Mouse (Mus musculus) midbrain, embryonic 13.5 days (tissue): ENCODE measurements around the gene Osbpl8. TPM values are rescaled to one million over a fixed set of nuclear protein-coding genes. Genes with fewer than 3 reads are reported as not detected.
"Not testable (repeated sequence)": the region's sequence is repeated elsewhere in the genome, so short reads cannot be mapped to it uniquely, and the experiment has no call there.

Source experiments
- ATAC-seq: fragments of 200-750 bp; cut with Nextera tagmentation; 2 replicates; pipeline ENCODE4 v1.8.0; 2017; ENCODE audit warnings: mild to moderate bottlenecking, moderate TSS enrichment, moderate library complexity
- H3K27ac ChIP-seq: fragments of 300-500 bp; sonication (generic); 2 replicates; pipeline ENCODE4 v1.5.1; 2015; ENCODE audit warnings: inconsistent platforms, mild to moderate bottlenecking, moderate library complexity
- H3K27me3 ChIP-seq: fragments of 300-500 bp; sonication (generic); 2 replicates; pipeline ENCODE4 v1.6.1; 2015; ENCODE audit warnings: mild to moderate bottlenecking, inconsistent platforms
- H3K36me3 ChIP-seq: fragments of 300-500 bp; sonication (generic); 2 replicates; pipeline ENCODE4 v1.6.1; 2015; ENCODE audit warnings: mild to moderate bottlenecking, inconsistent platforms
- H3K4me1 ChIP-seq: fragments of 300-500 bp; sonication (generic); replicated peaks from 2 replicates; pipeline ENCODE4 v1.6.1; 2015; ENCODE audit warnings: inconsistent platforms
- H3K4me2 ChIP-seq: fragments of 300-500 bp; sonication (generic); replicated peaks from 2 replicates; pipeline ENCODE4 v1.6.1; 2015; ENCODE audit warnings: moderate library complexity, mild to moderate bottlenecking, inconsistent platforms
- H3K4me3 ChIP-seq: fragments of 300-500 bp; sonication (generic); replicated peaks from 2 replicates; pipeline ENCODE4 v1.5.1; 2015; ENCODE audit warnings: mild to moderate bottlenecking, inconsistent platforms
- H3K9ac ChIP-seq: fragments of 300-500 bp; sonication (generic); replicated peaks from 2 replicates; pipeline ENCODE4 v1.6.1; 2015; ENCODE audit warnings: mild to moderate bottlenecking, inconsistent platforms
- H3K9me3 ChIP-seq: fragments of 300-500 bp; sonication (generic); 2 replicates; pipeline ENCODE4 v1.6.1; 2016; ENCODE audit warnings: mild to moderate bottlenecking, inconsistent platforms
- WGBS: fragments of 180-500 bp; shearing (Covaris S2); methylation state at CpG from one replicate; pipeline ENCODE4 v1.1.7; 2015; 5-methylcytosine and 5-hydroxymethylcytosine counted together
- polyA plus RNA-seq: library from polyadenylated mRNA; unstranded; fragments of >200 nt; fragmentation: Nextera tagmentation; extraction: Ambion mirVana; gene quantifications from 2 replicates; pipeline ENCODE4 v1.2.1, GENCODE M21; 2015

Gene Osbpl8
- polyA plus RNA-seq, 1 experiment from 2014 or later, result 18.5 TPM

- H3K4me2 ChIP-seq, result no peak overlapping the region
- peaks cover 13% of the 10 kb centered on the region for H3K4me1 ChIP-seq
- H3K9ac ChIP-seq, result no peak overlapping the region
- peak; percentile 69 for ATAC-seq
- H3K36me3 ChIP-seq, result peaks cover 2% of the 10 kb centered on the region; the same call in 1 of the 2 replicates
- no peaks in the 10 kb centered on the region for H3K9me3 ChIP-seq
- H3K27ac ChIP-seq, result no peak overlapping the region
- WGBS, result 23% methylated on average over 3 of the region's 3 CpGs
- no peak overlapping the region for H3K4me3 ChIP-seq
- no peaks in the 10 kb centered on the region for H3K27me3 ChIP-seq
These were observed 62.0 kb downstream of the Osbpl8 start for GRCm38 (mm10) chr10:111226508-111226907.

- 91% methylated on average over 7 of the region's 7 CpGs for WGBS
- H3K4me3 ChIP-seq, H3K4me2 ChIP-seq, H3K9me3 ChIP-seq, H3K27me3 ChIP-seq, H3K4me1 ChIP-seq, H3K9ac ChIP-seq, H3K27ac ChIP-seq, H3K36me3 ChIP-seq, ATAC-seq: not testable (repeated sequence)
These were observed 67.7 kb downstream of the Osbpl8 start for GRCm38 (mm10) chr10:111232237-111232636.

- no peaks in the 10 kb centered on the region for H3K4me1 ChIP-seq
- no peak overlapping the region for H3K4me2 ChIP-seq
- no peaks in the 10 kb centered on the region for H3K27me3 ChIP-seq
- no peak overlapping the region for H3K9ac ChIP-seq
- H3K36me3 ChIP-seq, result no peaks in the 10 kb centered on the region
- 87% methylated on average over 6 of the region's 6 CpGs for WGBS
- ATAC-seq, result no peak
- no peak overlapping the region for H3K27ac ChIP-seq
- no peaks in the 10 kb centered on the region for H3K9me3 ChIP-seq
- no peak overlapping the region for H3K4me3 ChIP-seq
These were observed 69.1 kb downstream of the Osbpl8 start for GRCm38 (mm10) chr10:111233476-111234130.

- no peak for ATAC-seq
- no peaks in the 10 kb centered on the region for H3K27me3 ChIP-seq
- H3K4me2 ChIP-seq, result no peak overlapping the region
- no peaks in the 10 kb centered on the region for H3K36me3 ChIP-seq
- H3K27ac ChIP-seq, result no peak overlapping the region
- H3K4me3 ChIP-seq, result no peak overlapping the region
- no peak overlapping the region for H3K9ac ChIP-seq
- no peaks in the 10 kb centered on the region for H3K9me3 ChIP-seq
- no peaks in the 10 kb centered on the region for H3K4me1 ChIP-seq
- WGBS, result 88% methylated on average over 6 of the region's 6 CpGs
These were observed 70.1 kb downstream of the Osbpl8 start for GRCm38 (mm10) chr10:111234450-111235288.

GRCm38 (mm10) chr10:111235289-111235570 is 70.7 kb downstream of the Osbpl8 start:
- Histone ChIP-seq H3K4me2 (no peak overlapping the region), H3K27me3 (no peaks in the 10 kb centered on the region), H3K4me1 (no peaks in the 10 kb centered on the region), H3K4me3 (no peak overlapping the region), H3K36me3 (no peaks in the 10 kb centered on the region), H3K9me3 (no peaks in the 10 kb centered on the region), H3K9ac (no peak overlapping the region), H3K27ac (no peak overlapping the region)
- WGBS, result 94% methylated on average over 6 of the region's 6 CpGs
- no peak for ATAC-seq

GRCm38 (mm10) chr10:111237434-111237833 is 72.9 kb downstream of the Osbpl8 start:
- Histone ChIP-seq H3K4me2 (no peak overlapping the region), H3K27me3 (no peaks in the 10 kb centered on the region), H3K9ac (no peak overlapping the region), H3K27ac (no peak overlapping the region), H3K4me3 (no peak overlapping the region), H3K9me3 (no peaks in the 10 kb centered on the region), H3K4me1 (no peaks in the 10 kb centered on the region), H3K36me3 (no peaks in the 10 kb centered on the region)
- no peak for ATAC-seq
- WGBS, result 94% methylated on average over 5 of the region's 5 CpGs

GRCm38 (mm10) chr10:111242677-111243076 is 78.1 kb downstream of the Osbpl8 start:
- Histone ChIP-seq H3K9me3 (no peaks in the 10 kb centered on the region), H3K9ac (no peak overlapping the region), H3K36me3 (no peaks in the 10 kb centered on the region), H3K4me1 (peaks cover 5% of the 10 kb centered on the region), H3K4me2 (no peak overlapping the region), H3K4me3 (no peak overlapping the region), H3K27me3 (no peaks in the 10 kb centered on the region), H3K27ac (no peak overlapping the region)
- no peak for ATAC-seq
- 79% methylated on average over 7 of the region's 7 CpGs for WGBS

- WGBS, result 39% methylated on average over 4 of the region's 4 CpGs
- Histone ChIP-seq H3K4me1 (peaks cover 11% of the 10 kb centered on the region), H3K9ac (peak overlapping the region; percentile 53), H3K4me3 (peak overlapping the region; percentile 29), H3K27me3 (no peaks in the 10 kb centered on the region), H3K9me3 (no peaks in the 10 kb centered on the region), H3K36me3 (no peaks in the 10 kb centered on the region), H3K27ac (peak overlapping the region; percentile 68; the same call in 1 of the 2 replicates), H3K4me2 (peak overlapping the region; percentile 42)
- no peak for ATAC-seq
These were observed 83.1 kb downstream of the Osbpl8 start for GRCm38 (mm10) chr10:111247609-111248008.

GRCm38 (mm10) chr10:111248177-111248576 is 83.6 kb downstream of the Osbpl8 start:
- Histone ChIP-seq H3K27me3 (no peaks in the 10 kb centered on the region), H3K36me3 (no peaks in the 10 kb centered on the region), H3K9ac (peak overlapping the region; percentile 53), H3K4me2 (peak overlapping the region; percentile 42), H3K27ac (peak overlapping the region; percentile 68), H3K9me3 (no peaks in the 10 kb centered on the region), H3K4me1 (peaks cover 11% of the 10 kb centered on the region), H3K4me3 (peak overlapping the region; percentile 29)
- 21% methylated on average over 6 of the region's 6 CpGs for WGBS
- ATAC-seq, result no peak

GRCm38 (mm10) chr10:111250192-111250591 is 85.6 kb downstream of the Osbpl8 start:
- Histone ChIP-seq H3K36me3 (no peaks in the 10 kb centered on the region), H3K9ac (no peak overlapping the region), H3K9me3 (no peaks in the 10 kb centered on the region), H3K4me1 (peaks cover 8% of the 10 kb centered on the region; the same call in 1 of the 2 replicates), H3K4me2 (peak overlapping the region; percentile 37), H3K27me3 (no peaks in the 10 kb centered on the region), H3K27ac (no peak overlapping the region), H3K4me3 (peak overlapping the region; percentile 25; the same call in 1 of the 2 replicates)
- no peak for ATAC-seq
- WGBS, result 76% methylated on average over 4 of the region's 4 CpGs

- no peaks in the 10 kb centered on the region for H3K36me3 ChIP-seq
These were observed 87.1 kb downstream of the Osbpl8 start for GRCm38 (mm10) chr10:111251666-111252065.

GRCm38 (mm10) chr10:111255228-111255627 is 90.7 kb downstream of the Osbpl8 start:
- no peaks in the 10 kb centered on the region for H3K9me3 ChIP-seq
- WGBS, result 91% methylated on average over 6 of the region's 6 CpGs
- no peak overlapping the region for H3K27ac ChIP-seq
- H3K36me3 ChIP-seq, result no peaks in the 10 kb centered on the region; the same call in 1 of the 2 replicates
- H3K4me1 ChIP-seq, result no peaks in the 10 kb centered on the region
- no peak overlapping the region for H3K4me2 ChIP-seq
- no peak for ATAC-seq
- H3K4me3 ChIP-seq, result no peak overlapping the region
- H3K9ac ChIP-seq, result no peak overlapping the region
- no peaks in the 10 kb centered on the region for H3K27me3 ChIP-seq

More at GRCm38 (mm10) chr10:111251666-111252065, 87.1 kb downstream of the Osbpl8 start:
- Histone ChIP-seq H3K9me3 (no peaks in the 10 kb centered on the region), H3K9ac (no peak overlapping the region), H3K4me2 (no peak overlapping the region), H3K27me3 (no peaks in the 10 kb centered on the region), H3K27ac (no peak overlapping the region), H3K4me1 (peaks cover 8% of the 10 kb centered on the region; the same call in 1 of the 2 replicates), H3K4me3 (no peak overlapping the region)
- ATAC-seq, result no peak
- WGBS, result 78% methylated on average over 5 of the region's 5 CpGs
